Mouse (Mus musculus) lung, adult 2 months (tissue): Measurements from ENCODE around the gene Trak1.

Experiments used
- CTCF ChIP-seq: fragments of 200-500 bp; IDR thresholded peaks from 2 replicates; pipeline ENCODE4 v1.5.1; 2011; ENCODE audit warnings: mild to moderate bottlenecking, low read length, control low read depth; ENCODE audit not compliant: insufficient read depth
- POLR2A ChIP-seq: fragments of 200-500 bp; IDR thresholded peaks from 2 replicates; pipeline ENCODE4 v1.6.1; 2011; ENCODE audit warnings: low read depth, mild to moderate bottlenecking, control low read depth, low read length, borderline replicate concordance; ENCODE audit errors: extremely low read depth

GRCm38 (mm10) chr9:121277118-121278060 is 19.9 kb upstream of the Trak1 start, which contains the start of gene Ulk4:
- TF ChIP-seq POLR2A (peak; percentile 64; the same call in 1 of the 2 replicates), CTCF (no peak)
